Mouse (Mus musculus): ENCODE data around the gene Atp8a2.
"Not testable (repeated sequence)": the region's sequence is repeated elsewhere in the genome, so short reads cannot be mapped to it uniquely, and the experiment has no call there.

Gene Atp8a2

GRCm38 (mm10) chr14:59716443-59717085 lies 480.4 kb downstream of the Atp8a2 start:
- DNase-seq (ENCODE audit: low spot score in 2 of 2) = not testable (repeated sequence)

GRCm38 (mm10) chr14:59715695-59716442 lies 481.1 kb downstream of the Atp8a2 start:
- peak; percentile 35 to 64 for DNase-seq (ENCODE audit: low spot score in 2 of 2)

DNA sequence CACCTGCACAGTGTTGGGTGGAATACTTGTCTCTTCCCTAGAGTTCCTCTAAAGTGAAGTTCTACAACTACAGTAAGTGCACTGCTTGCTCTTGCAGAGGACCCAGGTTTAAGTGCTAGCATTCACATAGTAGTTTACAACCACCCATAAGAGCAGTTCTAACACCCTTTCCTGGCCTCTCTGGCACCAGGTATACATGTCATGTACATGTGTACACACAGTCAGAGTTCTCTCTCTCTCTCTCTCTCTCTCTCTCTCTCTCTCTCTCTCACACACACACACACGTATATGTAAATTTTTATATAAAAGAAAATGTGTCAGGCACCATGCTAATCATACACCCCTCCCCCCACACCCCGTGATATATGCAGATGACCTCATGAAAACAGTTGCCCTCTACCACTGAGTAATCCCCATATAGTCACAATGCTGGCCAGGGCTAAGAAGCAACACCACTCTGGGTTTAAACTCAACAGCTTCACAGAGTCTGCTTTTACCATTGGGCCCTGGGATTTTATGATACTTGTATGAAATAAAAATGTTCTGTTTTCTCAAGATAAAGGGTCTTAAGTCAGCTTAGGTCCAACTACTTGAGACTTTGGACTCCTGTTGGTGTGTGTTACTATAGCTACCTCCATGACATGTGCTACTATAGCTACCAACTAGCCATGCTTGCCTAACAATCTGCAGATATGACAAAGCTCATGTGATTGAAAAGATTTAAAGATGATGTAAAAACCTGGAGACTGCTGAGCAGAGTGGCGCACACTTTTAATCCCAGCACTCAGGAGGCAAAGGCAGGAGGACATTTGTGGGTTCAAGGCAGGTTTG lies 487.3 kb downstream of the Atp8a2 start:
- no peak for DNase-seq (ENCODE audit: low spot score in 2 of 2)

DNA sequence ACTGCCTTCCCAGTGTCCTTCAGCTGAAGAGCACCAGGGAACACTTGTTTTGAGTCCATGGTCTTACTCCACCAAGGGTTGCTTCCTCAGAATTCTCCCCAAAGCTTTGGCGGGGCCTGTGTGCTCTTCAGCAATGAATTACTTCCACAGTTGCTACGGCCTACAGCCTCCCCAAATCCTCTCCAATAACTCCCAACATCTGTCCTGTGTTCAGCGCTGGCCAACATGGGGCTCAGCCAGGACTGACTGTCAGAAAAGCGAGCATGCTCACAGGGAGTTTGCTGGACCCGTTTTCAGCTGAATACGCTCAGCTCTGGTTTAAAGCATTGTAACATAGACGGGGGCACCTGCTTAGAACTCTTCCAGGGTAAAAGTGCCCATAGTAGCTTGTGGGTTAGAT lies 489.0 kb downstream of the Atp8a2 start:
- DNase-seq (ENCODE audit: low spot score in 2 of 2) = no peak

DNA sequence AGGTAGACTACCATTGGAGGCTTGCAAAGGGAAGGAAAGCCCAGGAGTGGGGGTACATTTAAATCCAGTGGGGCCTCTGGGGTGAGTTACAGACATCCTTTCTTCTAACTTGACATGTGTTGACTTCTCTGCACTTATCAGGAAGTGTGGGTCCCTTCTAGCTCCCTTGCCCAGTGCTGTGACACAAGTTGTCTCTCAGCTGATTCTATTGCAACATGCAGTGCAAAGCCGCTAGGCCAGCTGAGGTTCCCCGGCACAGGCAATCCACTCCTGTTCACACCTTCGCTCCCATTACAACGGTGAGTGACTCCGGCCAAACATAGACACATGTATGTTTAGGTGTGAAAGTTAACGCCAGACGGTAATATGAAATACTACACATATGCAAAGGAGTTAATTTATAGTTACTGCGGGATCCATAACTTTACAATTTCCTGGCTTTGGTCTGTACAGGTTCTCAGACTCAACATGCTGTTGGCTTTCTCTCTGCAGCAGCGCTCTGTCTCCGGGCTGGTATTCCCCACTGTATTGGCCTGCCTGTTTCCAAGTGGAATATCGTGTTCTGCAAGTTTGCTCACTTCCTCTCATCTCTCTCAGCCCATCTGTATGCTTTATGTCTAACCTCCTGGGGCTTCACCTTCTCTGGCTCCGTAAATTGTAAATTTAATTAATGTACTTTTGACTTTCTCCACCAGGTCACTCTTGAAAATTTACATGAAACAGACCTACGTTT lies 491.5 kb downstream of the Atp8a2 start:
- DNase-seq (ENCODE audit: low spot score in 2 of 2) = no peak

- no peak for DNase-seq (ENCODE audit: low spot score in 2 of 2)
Observed at GRCm38 (mm10) chr14:59701492-59701891, 495.5 kb downstream of the Atp8a2 start.

DNA sequence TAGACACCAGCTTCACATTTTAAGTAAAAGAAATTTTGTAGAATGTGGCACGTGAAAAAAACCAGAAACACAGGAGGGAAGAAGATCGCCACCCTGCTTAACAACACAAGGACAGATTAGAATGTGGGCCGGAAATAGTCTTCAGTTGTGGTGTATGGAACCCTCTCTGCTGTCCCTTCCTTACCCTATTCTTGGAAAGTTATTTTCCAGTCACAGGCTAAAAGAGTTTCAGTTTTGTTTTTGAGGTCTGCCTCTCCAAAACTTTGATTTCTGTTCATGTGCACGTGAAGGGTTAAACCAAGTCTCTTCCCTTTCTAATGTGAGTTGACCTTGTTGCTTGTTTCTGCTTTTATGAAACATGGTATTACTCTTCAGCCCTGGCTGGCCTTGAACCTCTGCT lies 501.8 kb downstream of the Atp8a2 start:
- DNase-seq (ENCODE audit: low spot score in 2 of 2) = no peak

GRCm38 (mm10) chr14:59692164-59692563 lies 504.8 kb downstream of the Atp8a2 start:
- DNase-seq (ENCODE audit: low spot score in 2 of 2) = no peak

DNA sequence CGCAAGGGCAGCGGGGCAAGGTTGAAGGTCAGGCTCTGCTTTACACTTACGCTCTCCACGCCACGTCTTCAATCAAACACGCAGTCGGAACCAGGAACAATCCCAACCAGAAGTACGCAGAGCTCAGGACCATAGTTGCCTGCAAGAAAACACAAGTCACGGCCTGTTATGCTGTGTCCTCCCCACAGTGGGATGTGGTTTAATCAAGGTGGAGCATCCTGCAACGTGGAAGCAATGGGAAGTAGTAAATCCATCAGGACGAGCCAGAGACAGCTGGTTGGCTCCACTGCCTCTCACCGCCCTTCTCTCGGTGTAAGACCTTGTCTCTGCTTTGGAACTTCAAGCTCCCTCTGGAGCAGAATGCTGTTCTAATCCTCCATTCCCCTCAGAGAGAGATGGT lies 505.6 kb downstream of the Atp8a2 start:
- DNase-seq (ENCODE audit: low spot score in 2 of 2) = no peak

DNA sequence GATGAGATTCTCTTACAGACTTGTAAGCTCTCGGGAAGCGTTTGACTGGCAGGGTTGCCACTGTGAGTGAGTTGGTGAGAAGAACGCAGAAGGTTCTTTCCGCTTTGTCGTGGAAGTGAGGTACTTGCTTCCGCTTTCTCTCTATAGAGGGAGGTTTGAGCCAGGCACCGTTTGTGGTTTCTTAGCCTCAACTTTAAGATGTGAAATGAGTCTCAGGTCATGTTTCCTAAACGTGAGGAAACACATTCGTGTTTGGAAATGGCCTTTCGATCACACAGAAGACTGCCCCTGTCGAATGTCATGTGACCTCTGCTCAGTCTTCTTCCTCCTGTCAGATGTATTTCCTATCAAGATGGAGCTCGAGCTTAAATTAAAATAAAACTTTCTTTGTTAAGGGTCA lies 506.0 kb downstream of the Atp8a2 start:
- no peak for DNase-seq (ENCODE audit: low spot score in 2 of 2)

DNA sequence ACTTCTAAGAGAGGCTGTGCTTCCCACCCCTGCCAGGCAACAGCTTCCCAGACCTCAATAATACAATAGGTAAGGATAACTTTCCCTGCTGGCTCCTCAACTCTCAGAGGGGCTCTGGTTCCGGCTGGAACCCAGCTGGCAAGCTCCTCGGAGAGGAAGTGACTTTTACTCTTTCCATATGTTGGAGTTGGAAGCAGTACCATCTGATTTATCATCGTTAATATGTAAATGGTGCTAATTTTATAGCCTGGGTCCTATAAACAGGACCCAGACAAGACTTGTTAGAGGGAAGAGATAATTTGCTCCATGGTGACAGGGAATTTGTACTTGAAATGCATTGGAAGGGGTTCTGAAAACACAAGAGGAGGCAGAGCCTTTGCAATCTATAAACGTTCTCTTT lies 507.4 kb downstream of the Atp8a2 start:
- no peak for DNase-seq (ENCODE audit: low spot score in 2 of 2)

DNA sequence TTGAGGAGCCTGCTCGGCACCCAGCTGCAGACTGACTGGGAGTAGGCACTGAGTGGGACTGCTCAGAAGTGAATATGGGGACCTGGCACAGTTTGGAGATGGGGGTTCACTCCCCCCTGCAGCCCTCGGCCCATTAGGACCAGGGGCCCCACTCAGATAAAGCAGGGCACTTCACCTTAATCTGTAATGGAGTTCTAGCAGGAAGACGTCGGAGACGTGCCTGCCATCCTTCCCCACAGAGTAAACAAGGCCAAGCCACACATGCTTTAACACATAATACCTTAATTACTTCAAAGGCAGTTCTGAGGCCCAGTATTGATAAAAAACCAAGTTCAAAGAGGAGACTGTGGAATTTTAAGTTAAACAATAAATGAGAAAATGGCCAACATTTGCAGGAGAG lies 510.8 kb downstream of the Atp8a2 start:
- no peak for DNase-seq (ENCODE audit: low spot score in 2 of 2)

DNA sequence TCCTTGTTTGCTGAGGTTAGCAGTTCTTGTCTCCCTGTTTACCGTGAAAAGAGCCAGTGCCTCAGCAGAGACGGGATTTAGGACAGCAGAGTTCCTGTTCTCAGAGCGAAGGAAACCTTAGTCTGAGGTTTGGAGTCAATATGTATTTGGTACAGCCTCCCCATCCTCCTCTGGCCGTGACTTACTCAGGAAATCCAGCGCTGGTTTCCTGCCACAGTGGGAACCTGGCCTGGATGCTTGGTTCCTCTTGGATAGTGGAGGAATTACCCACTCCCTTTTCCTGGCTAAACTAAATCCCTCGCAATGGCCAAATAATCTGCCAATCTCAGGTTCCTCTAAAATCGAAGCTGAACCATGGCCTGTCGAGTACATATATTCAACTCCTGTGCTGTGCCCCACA lies 511.6 kb downstream of the Atp8a2 start:
- no peak for DNase-seq (ENCODE audit: low spot score in 2 of 2)

GRCm38 (mm10) chr14:59681906-59682305 lies 515.1 kb downstream of the Atp8a2 start:
- DNase-seq (ENCODE audit: low spot score in 2 of 2) = no peak

DNA sequence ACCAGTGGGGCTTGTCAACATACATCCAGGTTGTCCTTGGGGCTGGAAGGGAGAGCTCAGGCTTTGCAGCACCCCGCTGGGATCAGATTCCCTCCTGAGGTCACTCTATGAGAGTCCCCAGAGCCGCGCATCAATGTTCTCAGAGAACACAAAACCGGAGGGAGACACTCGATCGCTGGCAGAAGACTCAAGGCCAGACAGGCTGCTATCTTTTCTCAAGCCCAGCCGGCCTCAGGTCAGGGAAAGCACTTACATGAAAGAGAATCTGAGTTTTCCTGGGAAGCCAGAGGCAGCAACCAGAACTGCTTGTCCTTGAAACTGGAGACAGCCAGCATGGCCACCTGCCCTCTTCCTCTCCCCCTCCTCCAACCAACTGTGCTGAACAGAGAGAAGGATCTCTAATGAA lies 519.4 kb downstream of the Atp8a2 start:
- DNase-seq (ENCODE audit: low spot score in 2 of 2) = no peak

DNA sequence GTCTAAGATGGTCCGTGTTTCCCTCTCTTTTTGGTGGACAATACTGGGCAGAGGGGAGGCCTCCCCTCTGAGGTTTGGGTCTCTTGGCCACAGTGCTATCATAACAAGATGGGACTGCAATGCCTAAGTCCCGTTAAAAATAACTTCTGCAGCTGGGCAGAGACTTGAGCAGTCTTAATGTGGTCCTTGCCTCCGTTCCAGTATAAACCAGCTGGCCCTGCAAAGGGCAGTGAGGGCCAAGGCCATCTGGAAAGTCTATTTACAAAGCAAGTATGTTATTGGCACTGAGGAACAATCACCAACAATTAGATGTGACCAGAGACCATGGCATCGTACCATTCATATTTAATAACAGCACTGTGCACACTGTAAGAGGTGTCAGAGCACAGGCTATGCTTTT lies 521.6 kb downstream of the Atp8a2 start:
- DNase-seq (ENCODE audit: low spot score in 2 of 2) = no peak

GRCm38 (mm10) chr14:59674556-59674955 lies 522.4 kb downstream of the Atp8a2 start:
- DNase-seq (ENCODE audit: low spot score in 2 of 2) = no peak

GRCm38 (mm10) chr14:59672893-59673515 lies 524.0 kb downstream of the Atp8a2 start:
- no peak for DNase-seq (ENCODE audit: low spot score in 2 of 2)

GRCm38 (mm10) chr14:59657098-59657497 lies 539.9 kb downstream of the Atp8a2 start:
- no peak for DNase-seq (ENCODE audit: low spot score in 2 of 2)

DNA sequence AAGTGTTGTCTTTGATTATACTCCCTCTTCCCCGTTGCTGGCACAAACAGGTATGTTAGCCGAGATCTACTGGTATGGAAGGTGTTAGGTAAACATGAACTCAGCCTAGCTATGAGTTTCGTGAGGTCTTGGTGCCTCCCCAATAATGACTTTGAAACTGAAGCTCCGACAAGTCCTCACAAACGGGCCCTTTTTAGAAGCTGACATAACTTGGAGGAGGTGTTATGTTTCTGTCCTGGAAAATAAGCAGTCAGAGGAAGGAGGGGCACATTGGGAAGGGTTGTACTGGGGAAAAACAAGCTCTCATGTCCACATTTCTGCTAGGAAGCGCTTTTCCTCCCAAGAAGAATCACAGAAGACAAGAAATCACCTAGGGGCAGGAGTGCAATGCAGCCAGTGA lies 540.4 kb downstream of the Atp8a2 start:
- peak in 1 of 2 experiments; percentile 5 for DNase-seq (ENCODE audit: low spot score in 2 of 2)

- no peak for DNase-seq (ENCODE audit: low spot score in 2 of 2)
Observed at GRCm38 (mm10) chr14:59649337-59649736, 547.6 kb downstream of the Atp8a2 start.
